Mouse (Mus musculus) frontal cortex, adult (tissue): ENCODE measurements around the gene Slc25a21.

Experiments
- ATAC-seq: cut with Nextera tagmentation; 2 replicates; pipeline ENCODE4 v1.9.2; 2017; ENCODE audit warnings: mild to moderate bottlenecking, moderate library complexity, mixed read lengths; ENCODE audit not compliant: low TSS enrichment

Gene Slc25a21

DNA sequence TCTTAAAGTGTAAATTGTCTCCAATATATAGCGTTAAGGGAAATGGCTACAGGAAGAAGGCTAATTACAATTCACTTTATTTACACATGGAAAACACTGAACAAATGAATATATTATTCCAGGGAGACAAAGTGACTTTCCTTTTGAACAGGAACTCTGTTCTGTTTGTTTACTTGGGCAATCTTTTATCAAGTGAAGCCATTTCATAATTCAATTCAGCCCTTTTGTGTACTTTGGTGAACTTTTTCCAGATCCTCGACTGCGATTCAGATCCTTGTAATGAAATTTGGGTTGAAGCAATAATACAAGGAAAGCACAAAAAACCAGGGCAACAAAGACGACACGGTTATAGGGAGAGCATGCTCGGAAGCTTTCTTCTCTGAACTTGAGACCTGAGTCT is 423.3 kb downstream of the Slc25a21 start:
- no peak for ATAC-seq

DNA sequence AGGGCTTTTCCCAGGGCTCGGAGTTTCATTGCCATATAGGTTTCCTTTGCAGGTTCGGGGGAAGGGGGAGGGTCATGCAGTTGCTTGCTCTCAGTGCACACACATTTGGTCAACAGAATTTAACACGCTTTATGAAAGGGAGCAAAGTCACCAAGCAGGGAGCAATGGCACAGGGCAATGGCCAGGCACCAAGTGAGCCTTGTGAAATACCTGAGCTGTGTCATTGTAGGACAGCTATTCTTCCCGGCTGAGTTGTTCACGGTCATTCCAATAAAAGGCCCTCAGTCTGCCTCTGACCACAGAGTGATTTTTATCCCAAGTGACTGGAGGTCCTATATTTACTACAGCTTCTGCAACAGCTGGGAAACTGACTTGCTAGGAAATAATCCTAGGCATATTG is 427.9 kb downstream of the Slc25a21 start:
- no peak for ATAC-seq

DNA sequence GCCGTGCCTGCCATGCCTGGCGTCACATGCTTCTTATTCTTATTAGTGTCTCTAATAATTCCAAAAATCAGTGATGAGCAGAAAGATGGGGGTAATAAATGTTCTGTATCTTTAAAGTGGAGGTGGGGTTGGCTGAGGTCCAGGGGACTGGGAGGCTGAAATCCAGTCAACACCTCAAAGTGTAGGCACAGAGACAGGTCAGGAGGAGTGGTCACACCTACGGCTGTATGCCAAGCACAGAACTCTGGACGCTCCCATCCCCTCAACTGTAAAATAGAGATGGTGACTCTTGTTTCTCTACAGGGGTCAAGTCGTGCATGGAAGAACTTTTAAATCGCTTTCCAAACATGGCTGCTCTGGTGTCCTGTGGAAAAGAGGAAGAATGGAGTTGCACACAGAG is 429.8 kb downstream of the Slc25a21 start:
- ATAC-seq, result no peak

DNA sequence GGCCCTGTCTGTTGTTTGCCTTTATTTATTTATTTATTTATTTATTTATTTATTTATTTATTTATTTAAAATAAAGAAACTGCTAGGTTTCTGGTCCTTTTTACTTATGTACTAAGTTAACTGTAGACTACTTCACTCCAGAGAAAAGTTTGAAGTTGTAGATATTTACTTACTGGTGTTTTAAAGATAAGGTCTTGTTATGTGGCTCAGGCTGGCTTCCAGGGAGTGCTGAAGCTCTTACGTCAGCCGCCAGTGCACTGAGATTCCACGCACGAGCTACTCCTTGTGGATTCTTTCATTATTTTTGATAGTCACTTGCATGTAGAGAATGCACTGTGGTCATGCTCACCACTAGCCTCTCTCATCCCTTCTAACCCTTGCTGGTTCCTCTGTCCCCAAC is 460.2 kb downstream of the Slc25a21 start:
- ATAC-seq, result no peak

DNA sequence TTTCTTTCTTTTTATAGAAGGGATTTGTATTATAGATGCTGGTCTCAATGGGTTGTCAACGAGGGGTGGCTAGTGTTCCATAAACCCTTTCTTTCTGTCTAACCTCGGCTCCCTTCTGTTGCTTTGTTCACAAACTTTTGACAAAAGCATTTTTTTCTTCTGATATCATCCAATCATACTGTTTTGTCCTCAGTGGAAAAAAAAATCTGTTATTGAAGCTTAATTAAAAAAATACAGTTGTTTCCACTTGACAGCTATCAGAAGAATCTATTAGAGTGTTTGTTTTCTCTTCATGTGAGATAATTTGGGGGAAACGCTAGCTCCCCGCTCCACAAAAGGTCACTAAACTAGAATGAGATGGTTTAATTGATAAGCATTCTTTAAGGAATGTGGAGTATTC is 469.6 kb downstream of the Slc25a21 start:
- ATAC-seq, result no peak

DNA sequence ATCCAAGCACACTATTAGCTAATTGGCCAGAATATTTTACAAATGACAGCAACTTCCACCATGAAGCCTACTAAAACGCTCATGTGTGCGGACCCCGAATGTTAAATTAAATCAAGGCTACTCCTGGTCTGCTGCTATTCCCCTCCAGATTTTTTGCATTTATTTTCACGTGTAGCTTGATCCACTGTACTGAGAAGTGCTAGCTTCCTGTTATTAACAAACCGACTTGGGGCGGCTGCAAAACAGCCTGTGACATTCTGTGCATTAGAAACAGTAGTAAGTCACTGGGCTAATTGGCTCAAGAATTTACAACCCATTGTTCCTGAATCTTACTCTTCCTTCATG is 478.6 kb downstream of the Slc25a21 start:
- ATAC-seq, result no peak

DNA sequence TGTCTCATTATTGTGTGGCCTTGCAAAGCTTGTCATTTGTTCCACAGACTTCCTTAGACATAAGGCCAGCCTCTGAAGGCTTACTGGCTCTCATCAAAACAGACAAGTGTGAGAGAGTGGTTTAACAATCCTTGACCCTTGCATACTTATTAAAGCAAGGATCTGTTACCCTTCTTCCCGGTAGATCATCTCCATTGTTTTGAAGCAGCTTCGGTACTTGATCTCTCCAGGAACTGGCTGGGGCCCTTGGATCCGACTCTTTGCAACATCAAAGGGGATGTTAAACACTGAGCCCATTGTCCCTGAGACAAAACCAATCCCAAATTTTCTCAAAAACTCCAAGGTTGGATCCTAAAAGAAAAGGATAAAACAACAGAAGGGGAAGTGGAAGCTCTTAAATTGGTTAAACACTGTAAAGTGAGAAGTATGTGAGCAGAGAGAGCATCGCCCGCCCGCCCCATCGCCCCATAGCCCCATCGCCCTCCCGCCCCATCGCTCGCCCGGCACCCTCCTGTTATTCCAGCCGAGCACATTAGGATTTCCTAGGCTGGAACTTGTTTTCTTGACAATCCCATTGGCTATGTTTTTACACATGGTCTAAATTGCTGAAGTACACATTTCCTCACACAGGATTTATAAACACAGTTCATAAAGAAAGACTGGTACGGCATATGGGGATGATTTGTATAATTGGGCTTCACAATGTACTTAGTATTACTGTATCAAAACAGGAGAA is 479.1 kb downstream of the Slc25a21 start:
- no peak for ATAC-seq

DNA sequence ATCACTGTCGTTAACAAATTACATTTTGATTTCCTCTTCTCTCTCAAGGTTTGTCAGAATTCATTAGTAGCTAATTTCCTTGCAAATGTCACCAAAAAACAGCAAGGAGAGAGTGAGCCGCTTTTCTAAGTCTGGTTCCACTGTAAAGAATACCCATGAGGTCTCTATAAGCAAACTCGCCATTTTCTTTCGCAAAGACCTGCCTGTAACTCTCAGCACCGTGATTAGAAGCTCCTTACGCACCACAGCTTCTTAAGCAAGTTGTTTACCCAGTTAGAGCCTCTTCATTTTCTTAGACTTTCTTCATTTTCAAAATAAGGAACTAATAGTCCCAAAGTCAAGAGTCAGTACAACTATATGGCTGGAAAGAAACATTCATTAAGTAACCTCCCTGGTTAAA is 496.3 kb downstream of the Slc25a21 start:
- no peak for ATAC-seq

DNA sequence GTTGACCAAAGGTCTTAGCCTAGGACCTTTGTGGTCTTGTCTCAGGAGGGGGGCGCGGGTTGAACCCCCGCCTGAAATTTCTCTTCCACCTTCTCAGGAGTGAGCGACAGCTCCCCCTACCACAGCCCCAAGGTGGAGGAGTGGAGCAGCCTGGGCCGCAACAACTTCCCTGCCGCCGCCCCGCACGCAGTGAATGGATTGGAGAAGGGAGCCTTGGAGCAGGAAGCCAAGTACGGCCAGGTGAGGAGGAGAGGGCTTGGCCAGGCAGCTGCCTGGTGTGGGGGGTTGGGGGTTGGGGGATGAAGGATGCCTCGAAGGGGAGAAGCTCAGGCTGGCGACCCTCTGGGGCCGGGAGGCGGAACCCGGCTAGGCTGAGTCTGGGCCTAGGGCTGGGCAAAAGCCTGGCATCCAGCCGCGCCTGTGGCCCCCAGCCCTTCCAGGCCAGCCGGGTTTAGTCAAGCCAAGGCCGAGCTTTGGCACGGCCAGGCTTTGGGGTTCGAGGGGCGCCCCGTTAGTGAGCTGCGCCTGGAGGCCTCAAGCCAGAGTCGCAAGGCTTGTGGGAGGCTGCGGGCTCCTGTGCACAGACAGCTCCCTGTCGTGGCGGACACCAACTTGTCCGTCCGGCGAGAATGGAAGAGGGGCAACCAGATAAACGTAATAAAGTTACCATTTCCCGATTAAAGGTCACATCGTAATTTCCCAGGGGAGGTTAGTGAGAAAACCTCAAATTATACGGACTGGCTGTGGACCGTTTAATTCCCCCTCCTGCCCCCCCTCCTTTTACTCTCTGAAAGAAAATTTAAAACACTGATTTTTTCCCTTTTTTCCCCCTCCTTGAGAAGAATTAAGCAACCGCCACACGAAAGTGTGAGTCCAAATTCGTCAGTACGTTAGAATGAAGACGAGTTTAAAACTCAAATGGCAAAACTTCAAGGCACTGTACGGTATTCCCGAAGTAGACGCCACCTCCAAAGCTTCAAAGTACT is 497.1 kb downstream of the Slc25a21 start:
- ATAC-seq, result no peak

DNA sequence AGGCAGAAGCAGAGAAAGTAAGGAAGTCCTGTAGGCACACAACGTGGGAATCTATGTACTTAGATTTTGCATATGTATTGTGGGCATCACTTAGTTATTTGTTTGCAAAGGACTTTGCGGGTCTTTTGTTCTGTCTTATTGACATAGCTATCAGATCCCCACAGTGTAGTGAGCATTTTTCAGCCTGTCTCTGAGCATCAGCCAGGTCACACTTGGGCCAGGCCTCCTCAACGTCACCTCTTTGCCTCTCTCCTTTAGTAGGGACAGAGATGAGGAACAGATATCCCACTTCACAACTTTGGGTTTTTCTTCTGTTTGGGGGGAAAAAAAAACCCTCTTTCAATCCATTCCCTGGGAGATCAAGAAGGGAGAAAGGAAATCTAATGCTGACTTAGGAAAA is 497.9 kb downstream of the Slc25a21 start:
- no peak for ATAC-seq

DNA sequence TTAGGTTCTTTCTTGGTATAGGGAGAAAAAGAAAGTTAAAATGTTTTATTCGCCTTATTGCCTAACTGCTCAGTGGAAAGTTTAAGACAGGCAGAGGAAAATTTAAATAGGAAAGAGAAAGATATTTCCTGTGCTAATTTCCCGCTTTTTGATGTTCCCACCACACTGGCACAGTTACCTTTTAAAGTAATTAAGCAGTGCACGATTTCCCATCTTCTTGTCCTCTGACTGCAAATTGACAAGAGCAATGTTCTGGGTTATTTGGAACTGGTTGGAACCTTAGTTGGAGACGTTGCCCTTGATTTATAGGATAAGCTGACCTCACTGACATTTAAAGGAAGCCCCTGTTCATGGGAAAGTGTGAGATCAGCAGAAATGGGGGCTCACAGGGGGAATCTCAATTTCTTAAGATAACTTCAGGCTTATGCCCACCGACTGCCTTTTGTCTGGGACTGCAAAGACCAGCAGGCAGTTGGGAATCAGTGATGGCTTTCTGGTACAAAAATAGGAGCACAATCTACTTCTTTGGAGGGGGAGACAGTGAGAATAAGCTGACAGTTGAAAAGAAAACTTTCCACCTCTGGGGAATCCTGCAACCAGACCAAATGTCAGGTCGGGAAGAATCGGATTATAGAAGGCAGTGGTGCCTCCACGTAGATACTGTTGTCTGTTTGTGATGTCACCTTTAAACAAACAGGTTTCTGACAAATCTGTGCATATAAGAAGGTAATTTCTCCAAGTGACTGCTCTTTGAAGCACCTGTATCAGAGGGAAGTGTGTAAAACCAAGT is 498.9 kb downstream of the Slc25a21 start:
- no peak for ATAC-seq

DNA sequence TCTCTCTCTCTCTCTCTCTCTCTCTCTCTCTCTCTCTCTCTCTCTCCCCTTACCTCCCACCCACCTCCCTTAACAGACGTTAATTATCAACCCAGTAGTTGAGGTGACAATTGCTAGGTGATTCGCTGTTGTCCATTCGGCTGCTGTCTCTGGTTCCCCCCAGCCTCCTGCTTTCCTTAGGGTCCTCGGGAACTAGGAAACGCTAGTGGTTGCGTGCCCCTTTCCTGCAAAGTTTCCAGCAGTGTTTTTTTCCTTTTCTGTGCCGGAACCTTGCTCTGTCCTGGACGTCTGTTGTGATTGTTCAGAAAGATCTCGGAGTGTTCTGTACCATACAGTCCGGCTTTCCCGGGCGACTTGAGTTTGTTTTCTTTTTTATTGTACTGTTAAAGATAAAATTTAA is 499.5 kb downstream of the Slc25a21 start:
- no peak for ATAC-seq

DNA sequence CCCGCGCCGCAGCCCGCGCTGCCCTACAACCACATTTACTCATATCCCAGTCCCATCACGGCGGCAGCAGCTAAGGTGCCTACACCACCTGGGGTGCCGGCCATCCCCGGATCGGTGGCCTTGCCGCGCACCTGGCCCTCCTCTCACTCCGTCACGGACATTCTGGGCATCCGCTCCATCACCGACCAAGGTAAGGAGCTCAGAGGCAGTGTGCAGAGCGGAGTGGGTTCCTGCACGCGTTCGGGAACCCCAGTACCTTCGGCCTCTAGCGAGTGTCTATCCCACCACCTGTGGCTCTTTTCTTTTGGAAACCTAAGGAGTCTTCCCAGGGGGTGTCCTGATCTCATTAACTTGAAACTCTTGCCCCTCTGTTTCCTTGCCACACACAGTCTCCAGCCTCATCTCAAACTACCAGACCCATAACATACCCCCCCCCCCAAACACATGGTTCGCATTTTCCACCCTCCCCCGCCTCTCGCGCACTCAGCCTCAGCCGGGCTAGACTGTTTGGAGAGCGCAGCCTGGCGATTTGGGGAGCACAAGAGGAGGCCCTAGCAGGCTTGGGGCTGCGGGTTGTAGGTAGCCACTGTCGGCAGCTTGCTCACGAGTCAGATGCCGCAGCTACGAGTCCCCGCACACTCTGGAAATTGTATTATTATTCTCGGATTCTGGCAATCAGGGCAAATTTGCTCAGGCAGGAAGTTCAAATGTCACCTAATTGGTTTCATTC is 500.1 kb downstream of the Slc25a21 start:
- ATAC-seq, result no peak

DNA sequence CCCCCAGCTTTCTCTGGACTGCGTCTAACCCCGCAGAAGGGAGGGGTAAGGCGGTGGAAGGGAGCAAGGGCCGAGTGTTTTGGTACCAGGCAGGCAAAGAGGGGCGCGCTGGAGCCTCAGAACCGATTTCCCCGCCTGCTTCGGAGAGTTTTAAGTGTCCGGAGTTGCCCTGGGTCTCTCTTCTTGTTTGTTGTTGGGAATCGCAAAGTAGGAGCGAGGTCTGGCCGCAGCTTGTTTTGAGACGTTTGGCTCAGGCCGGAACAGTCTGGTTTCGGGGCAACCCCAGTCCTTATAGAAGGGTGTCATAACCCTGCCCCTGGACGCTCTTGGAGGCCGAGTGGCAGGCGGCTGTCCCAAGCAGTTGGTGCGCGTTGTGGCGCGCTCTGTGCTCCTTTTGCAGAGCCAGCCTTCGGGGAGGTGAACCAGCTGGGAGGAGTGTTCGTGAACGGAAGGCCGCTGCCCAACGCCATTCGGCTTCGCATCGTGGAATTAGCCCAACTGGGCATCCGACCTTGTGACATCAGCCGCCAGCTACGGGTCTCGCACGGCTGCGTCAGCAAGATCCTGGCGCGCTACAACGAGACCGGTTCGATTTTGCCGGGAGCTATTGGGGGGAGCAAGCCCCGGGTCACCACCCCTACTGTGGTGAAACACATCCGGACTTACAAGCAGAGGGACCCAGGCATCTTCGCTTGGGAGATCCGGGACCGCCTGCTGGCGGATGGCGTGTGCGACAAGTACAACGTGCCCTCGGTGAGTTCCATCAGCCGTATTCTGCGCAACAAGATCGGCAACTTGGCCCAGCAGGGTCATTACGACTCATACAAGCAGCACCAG is 500.9 kb downstream of the Slc25a21 start:
- no peak for ATAC-seq

DNA sequence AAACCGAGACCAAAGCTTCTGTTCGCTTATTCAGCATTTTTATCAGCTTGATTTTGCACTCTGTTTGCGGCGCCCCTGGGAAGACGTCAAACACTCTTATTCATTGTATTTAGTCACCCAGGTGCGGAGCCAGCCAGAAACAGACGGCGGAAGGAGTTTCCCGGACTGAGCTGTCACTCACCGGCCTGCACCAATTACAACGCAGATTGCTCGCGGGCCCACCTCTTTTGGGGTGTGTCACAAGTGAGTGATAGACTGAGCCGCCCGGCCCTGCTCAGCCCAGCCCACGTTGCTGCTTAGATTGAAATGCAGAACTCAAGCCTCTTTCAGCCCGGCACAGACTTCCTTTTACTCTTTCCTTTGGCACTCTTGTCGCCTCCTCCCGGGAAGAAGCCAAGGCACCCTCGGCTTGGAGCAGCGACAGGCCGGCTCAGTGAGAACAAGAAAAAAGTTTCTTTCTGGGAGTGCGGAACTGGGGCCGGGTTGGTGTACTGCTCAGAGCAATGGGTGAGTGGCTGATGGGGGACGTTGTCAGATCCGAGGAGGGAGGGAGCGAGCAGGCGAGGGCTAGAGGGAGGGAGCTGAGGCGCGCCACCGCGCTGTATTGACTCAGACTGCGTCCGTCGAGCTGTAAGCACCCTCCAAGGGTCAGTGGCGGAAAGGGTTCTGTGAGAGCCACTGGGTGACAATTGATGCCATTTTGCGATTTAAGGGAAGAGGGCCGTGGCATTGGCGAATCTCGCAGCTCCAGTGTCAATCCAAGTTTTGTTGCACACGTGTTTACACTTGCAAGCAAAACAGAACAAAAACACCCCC is 501.7 kb downstream of the Slc25a21 start:
- ATAC-seq, result peak; percentile 64

DNA sequence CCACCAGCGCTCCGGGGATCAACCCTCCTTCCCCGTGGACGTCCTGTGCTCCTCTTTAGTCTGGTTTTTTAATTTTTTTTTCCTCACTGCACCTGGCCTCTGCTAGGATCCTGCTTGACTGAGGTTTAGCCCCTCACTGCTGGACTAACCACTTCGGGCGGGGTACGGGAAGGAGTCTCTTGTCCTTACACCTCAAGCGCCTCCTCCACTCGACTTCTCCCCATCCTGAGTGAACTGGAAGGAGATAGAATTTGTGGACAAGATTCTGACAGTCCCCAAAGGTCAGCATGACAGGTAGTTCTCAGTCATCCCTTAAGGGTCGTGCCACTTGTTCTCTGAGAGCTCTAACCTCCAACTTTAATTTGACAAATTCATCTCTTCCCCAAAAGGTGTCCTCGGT is 502.3 kb downstream of the Slc25a21 start:
- no peak for ATAC-seq

DNA sequence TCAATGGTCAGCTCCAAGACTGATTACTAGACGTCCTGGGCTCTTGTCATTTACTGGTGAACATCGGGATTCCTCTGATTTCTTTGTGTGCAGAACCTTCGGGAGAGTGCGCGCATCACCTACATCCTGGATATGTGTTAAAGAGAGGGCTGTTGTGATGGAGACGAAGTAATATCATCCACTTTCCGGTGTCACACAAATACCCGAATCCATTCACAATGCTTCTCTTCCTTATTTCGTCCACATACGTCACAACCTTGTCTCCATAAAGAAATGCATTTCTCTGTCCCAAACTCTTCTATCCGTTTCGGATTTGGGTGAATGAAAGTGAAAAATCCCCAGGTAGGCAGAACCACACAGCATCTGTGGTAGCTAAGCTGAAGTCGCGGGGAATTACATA is 502.9 kb downstream of the Slc25a21 start:
- no peak for ATAC-seq

DNA sequence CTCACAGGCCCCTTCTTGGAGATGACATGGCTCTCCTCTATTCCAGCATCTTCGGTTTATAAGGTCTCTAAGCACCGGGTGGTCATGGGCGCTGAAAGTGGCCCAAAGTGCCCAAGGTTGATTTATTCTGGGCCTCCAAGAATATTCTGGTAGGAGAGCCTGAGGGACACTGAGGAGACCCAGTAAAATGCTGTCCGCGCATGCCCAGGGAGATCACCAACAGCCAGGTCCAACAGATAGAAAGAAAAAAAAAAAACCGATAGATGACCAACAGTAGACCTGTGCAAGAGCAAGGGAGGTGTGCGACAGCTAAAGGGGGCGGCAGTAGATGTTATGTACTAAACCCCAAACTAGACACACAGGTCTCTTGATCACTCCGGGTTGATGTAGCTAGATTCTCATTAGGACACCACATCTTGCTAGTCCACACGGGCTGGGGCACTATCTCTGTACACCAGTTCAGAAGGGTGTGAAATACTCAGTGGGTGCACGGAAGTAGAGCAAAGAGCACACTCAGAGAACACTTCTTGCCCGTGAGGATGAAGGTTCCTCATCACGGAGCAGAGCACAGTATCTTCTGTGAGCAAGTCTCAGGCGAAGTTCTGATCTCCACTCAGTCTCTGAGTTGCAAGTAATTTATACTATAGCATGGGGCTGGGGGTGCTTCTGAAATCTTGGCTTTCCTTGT is 503.7 kb downstream of the Slc25a21 start:
- ATAC-seq, result no peak

DNA sequence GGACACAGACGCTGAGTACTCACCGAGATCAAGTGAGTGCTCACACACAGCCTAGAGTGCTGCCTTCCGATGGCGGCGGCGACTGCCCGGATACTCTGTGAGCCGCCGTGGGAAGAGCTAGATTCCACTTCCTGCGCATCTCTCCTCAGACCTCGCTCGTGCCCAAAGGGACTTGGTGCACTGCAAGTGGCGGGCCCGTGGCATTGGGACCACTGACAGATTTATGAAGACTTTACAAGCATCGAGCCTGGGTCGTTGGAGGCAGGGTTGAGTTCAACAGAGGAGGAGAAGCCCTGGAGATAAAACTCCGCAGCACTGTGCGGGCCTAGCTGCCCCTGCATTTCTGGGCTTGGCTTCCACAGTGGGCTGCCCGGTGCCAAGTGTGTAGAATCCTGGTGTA is 504.7 kb downstream of the Slc25a21 start:
- ATAC-seq, result no peak
